Mouse (Mus musculus): ENCODE results near the gene Dnajc28. TPM values are rescaled to one million over a fixed set of nuclear protein-coding genes. Genes with fewer than 3 reads are reported as not detected.

The Dnajc28 gene
- polyA plus RNA-seq, 1 experiment, result 3.9 TPM

DNA sequence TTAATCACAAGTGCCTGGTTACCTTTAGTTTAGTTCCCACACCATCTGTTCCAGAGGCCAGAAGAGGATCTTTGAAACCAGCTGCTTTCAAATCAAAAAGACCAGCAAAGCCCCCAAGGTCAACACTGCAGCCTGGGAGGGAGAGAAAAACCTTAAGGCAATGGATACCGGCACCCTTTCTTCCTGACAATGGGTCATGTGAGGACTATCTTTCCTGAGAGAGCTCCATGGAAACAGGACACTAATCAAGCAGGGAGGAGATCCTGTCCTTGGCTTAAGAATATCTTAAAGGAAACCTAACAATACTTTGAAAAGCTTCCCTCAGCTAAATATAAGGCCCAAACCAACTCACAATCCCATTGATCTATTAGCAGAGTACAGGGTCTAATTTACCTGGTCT lies 11.8 kb upstream of the Dnajc28 start:
- TF ChIP-seq CTCF (IDR thresholded peaks at IDR 0.05; ENCODE audit: borderline replicate concordance, extremely low read depth, insufficient read depth, insufficient read length) (no peak), POLR2A (IDR thresholded peaks at IDR 0.05; ENCODE audit: borderline replicate concordance, extremely low read depth, insufficient read depth, insufficient read length, poor library complexity, severe bottlenecking) (no peak)
- DNase-seq (ENCODE audit: low read depth), result peak; percentile 5

DNA sequence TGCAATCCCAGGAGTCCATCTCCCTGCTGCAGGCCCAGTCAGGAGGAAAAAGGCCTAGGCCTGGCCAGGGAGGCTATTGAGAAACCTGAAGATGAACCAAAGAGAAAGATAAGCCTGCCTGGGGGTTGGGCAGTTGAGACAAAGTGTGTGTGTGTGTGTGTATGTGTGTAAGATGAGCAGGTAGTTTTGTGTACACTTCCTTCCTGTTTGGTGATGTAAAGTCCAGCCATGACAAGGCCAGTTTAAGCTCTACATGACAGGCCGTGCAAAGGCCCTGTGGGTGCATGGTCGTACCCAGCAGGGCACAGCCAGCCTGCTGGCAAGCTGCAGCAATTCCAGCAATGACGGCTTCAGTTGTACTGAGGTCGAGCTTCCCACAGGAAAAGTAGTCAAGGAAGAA lies 10.9 kb upstream of the Dnajc28 start:
- no peak for DNase-seq (ENCODE audit: low read depth)
- no peak for TF ChIP-seq CTCF (IDR thresholded peaks at IDR 0.05; ENCODE audit: borderline replicate concordance, extremely low read depth, insufficient read depth, insufficient read length)
- TF ChIP-seq POLR2A (IDR thresholded peaks at IDR 0.05; ENCODE audit: borderline replicate concordance, extremely low read depth, insufficient read depth, insufficient read length, poor library complexity, severe bottlenecking), result no peak

DNA sequence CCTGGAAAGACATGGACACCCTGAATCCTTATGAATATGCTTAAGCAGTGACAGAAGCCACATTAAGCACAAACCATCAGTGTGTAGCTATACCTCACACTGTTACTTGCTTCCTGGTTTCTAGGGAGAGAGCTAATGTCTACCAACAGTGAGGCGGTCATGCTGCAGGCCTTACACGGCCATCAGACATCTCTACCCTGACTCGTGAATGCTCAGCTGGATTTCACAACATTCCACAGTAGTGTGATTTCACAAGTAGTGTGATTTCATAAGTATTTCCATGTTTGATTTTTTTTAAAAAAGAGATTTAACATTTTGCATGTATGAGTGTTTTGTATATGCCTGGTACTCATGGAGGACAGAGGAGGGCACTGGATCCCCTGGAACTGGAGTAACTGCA lies 9.8 kb upstream of the Dnajc28 start:
- no peak for DNase-seq (ENCODE audit: low read depth)
- no peak for TF ChIP-seq CTCF (IDR thresholded peaks at IDR 0.05; ENCODE audit: borderline replicate concordance, extremely low read depth, insufficient read depth, insufficient read length)
- TF ChIP-seq POLR2A (IDR thresholded peaks at IDR 0.05; ENCODE audit: borderline replicate concordance, extremely low read depth, insufficient read depth, insufficient read length, poor library complexity, severe bottlenecking), result no peak

DNA sequence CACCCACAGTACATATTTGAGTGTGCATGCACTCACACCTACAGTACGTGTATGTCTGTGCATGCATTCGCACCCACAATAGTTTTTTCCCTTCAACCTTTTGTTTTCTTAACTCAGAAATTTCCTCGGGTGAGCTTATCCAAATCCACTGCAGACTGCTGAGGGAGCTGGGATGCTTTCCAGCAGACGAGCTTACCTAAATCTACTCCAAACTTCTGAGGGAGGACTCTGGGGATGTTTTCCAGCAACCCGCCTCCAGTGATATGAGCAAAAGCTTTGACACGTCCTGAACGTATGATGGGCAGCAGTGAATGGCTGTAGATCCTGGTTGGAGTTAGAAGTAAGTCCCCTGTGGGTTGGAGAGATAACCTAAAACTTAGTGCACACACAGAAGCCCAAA lies 9.0 kb upstream of the Dnajc28 start:
- no peak for TF ChIP-seq CTCF (IDR thresholded peaks at IDR 0.05; ENCODE audit: borderline replicate concordance, extremely low read depth, insufficient read depth, insufficient read length)
- no peak for TF ChIP-seq POLR2A (IDR thresholded peaks at IDR 0.05; ENCODE audit: borderline replicate concordance, extremely low read depth, insufficient read depth, insufficient read length, poor library complexity, severe bottlenecking)

DNA sequence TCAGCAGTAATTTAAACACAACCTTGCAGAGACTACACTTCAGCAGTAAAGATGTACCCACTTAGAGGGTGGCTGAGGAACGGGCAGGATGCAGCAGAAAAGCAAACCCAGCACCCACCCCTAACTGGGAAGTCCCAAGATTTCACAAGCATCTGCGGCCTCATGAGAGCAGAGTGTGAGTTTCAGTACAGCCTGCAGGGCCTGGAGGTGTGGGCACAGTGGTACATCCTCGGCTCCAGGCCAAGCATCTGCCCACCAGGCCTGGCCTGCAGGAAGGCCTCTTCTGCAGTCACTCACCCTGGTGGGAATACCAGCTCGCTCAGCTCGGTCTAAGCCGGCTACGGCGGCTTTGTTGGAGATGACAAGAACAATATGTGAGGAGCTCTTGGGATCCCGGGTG lies 4.2 kb upstream of the Dnajc28 start:
- DNase-seq (ENCODE audit: low read depth), result no peak
- TF ChIP-seq POLR2A (IDR thresholded peaks at IDR 0.05; ENCODE audit: borderline replicate concordance, extremely low read depth, insufficient read depth, insufficient read length, poor library complexity, severe bottlenecking) (no peak), CTCF (IDR thresholded peaks at IDR 0.05; ENCODE audit: borderline replicate concordance, extremely low read depth, insufficient read depth, insufficient read length) (no peak)

More for the DNA sequence above, 9.0 kb upstream of the Dnajc28 start:
- no peak for DNase-seq (ENCODE audit: low read depth)

DNA sequence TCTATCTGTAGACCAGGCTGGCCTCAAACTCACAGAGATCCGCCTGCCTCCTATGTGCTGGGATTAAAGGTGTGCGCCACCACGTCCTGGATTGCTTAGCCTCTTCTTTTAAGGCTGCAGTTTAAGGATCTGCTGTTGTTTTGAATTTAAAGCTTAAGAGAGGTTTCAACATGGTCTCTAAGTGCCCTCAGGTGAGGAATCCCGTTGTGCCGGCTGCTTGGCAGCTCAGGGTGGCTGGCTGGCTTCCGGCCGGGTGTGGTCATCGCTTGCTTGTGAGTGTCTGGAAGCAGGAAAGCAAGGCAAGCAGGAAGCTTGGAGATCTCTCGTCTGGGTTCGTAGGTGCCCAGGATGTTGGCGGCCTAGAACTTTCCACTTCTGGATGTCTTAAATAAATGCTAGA lies 2.2 kb upstream of the Dnajc28 start:
- TF ChIP-seq POLR2A (IDR thresholded peaks at IDR 0.05; ENCODE audit: borderline replicate concordance, extremely low read depth, insufficient read depth, insufficient read length, poor library complexity, severe bottlenecking) (no peak), CTCF (IDR thresholded peaks at IDR 0.05; ENCODE audit: borderline replicate concordance, extremely low read depth, insufficient read depth, insufficient read length) (no peak)
- no peak for DNase-seq (ENCODE audit: low read depth)

DNA sequence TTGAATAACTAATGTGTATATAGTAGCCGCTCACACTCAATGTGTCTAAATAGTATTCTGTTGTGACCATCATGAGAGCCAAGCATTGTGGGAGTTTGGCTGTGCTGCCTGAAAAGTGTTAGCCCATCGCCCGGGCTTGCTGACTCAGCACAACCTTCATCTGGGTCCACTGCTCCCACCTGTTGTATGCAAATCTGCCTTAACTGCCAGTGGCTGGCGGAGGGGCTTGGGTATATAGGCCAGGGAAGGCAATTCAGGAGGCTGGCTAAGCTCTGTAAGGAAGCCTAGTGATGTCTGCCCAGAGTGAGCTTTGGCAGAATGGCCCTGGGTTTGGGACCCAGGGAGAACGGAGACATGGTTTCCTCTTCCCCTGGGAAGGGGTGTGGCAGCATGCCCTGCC lies 1.4 kb upstream of the Dnajc28 start:
- TF ChIP-seq POLR2A (IDR thresholded peaks at IDR 0.05; ENCODE audit: borderline replicate concordance, extremely low read depth, insufficient read depth, insufficient read length, poor library complexity, severe bottlenecking), result no peak
- TF ChIP-seq CTCF (IDR thresholded peaks at IDR 0.05; ENCODE audit: borderline replicate concordance, extremely low read depth, insufficient read depth, insufficient read length), result no peak
- DNase-seq (ENCODE audit: low read depth), result no peak

DNA sequence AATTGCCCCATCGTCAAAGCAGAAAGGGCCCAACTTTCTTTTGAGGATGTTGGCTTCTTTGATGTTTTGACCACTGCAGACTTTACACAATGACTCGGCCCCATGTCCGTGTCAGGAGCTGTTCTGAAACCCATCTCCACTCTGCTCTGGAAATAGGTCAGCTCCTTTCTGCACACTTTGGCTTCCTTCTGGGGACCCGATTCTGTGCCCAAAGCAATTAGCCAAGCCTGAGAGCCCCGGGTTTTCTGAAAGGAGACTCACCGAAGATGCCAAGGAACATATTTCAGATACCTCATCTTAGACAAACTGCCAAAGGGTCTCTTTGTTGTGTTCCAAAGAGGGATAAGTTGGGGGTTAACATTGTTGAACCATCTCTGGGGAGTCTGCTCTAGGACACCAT lies 4.3 kb downstream of the Dnajc28 start:
- DNase-seq (ENCODE audit: low read depth), result no peak
- no peak for TF ChIP-seq POLR2A (IDR thresholded peaks at IDR 0.05; ENCODE audit: borderline replicate concordance, extremely low read depth, insufficient read depth, insufficient read length, poor library complexity, severe bottlenecking)
- TF ChIP-seq CTCF (IDR thresholded peaks at IDR 0.05; ENCODE audit: borderline replicate concordance, extremely low read depth, insufficient read depth, insufficient read length), result no peak

DNA sequence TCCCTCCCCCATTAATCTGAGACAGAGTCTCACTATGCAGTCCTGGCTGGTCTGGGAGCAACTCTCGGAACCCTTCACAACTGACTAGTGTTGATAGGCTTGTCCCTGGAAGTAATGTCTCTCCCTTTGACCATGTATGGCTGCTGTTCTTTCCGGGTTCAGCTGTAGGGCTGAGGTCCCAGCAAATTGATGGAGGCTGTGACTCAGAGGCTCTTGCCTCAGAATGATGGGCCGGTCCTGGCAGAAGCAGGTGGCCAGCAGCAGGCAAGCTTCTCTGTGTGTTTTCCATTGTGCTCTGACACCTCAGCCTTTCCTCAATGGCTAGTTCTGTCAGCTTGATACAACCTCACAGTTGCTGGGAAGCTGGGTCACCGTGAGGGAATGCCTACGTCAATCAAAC lies 6.3 kb downstream of the Dnajc28 start:
- TF ChIP-seq CTCF (IDR thresholded peaks at IDR 0.05; ENCODE audit: borderline replicate concordance, extremely low read depth, insufficient read depth, insufficient read length) (no peak), POLR2A (IDR thresholded peaks at IDR 0.05; ENCODE audit: borderline replicate concordance, extremely low read depth, insufficient read depth, insufficient read length, poor library complexity, severe bottlenecking) (no peak)
- DNase-seq (ENCODE audit: low read depth), result no peak

DNA sequence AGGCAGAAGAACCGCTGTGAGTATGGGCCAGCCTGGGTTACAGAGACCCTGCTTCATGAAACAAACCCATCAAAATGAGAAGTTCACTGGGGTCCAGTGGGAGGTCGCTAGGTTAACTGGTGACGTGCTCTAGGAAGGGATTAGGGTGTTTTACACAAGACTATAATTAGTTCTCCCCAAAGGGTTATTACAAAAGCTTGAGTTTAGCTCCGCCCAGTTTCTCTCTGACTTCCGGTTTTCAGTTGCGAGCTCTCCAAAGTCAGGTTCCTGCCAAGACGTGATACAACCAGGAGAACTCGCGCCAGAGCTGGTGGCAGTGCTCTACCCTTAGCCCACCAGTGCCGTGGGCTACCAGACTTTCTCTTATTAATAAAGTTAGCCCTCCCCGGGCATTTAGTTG lies 7.6 kb downstream of the Dnajc28 start:
- TF ChIP-seq CTCF (IDR thresholded peaks at IDR 0.05; ENCODE audit: borderline replicate concordance, extremely low read depth, insufficient read depth, insufficient read length) (no peak), POLR2A (IDR thresholded peaks at IDR 0.05; ENCODE audit: borderline replicate concordance, extremely low read depth, insufficient read depth, insufficient read length, poor library complexity, severe bottlenecking) (no peak)

DNA sequence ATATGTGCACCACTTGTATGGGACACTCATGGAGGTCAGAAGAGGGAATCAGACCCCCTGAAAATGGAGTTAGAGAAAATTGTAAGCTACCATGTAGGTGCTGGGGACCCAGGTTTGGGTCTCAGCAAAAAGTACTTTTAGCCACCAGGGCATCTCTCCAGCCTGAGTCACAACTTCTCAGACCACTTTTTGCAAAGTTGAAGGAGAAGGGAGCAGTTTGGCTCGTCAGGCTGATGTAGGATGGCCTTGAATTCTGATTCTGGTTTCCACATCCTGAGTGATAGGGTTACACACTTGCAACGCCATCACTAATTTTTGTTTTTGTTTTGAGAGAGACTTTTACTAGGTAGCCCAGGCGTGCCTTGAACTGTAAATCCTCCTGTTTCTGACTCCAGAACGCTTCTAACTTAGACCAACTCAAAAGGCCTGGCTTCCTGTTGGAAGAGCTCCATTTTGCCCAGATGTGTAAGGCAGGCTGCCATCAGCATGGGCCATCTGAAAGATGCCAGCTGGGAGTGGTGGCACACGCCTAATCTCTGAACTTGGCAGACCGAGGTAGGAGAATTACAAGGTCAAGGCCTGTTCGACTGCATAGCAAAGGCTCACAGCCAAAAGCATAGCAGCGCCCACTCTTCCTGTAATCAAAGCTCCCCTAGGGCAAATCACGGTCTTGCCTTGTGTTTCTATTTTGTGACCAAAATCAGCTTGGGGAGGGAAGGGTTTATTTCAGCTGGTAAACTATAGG lies 9.2 kb downstream of the Dnajc28 start:
- DNase-seq (ENCODE audit: low read depth), result peak; percentile 44
- TF ChIP-seq POLR2A (IDR thresholded peaks at IDR 0.05; ENCODE audit: borderline replicate concordance, extremely low read depth, insufficient read depth, insufficient read length, poor library complexity, severe bottlenecking) (no peak), CTCF (IDR thresholded peaks at IDR 0.05; ENCODE audit: borderline replicate concordance, extremely low read depth, insufficient read depth, insufficient read length) (no peak)

More for the DNA sequence above, 7.6 kb downstream of the Dnajc28 start:
- DNase-seq (ENCODE audit: low read depth), result no peak

DNA sequence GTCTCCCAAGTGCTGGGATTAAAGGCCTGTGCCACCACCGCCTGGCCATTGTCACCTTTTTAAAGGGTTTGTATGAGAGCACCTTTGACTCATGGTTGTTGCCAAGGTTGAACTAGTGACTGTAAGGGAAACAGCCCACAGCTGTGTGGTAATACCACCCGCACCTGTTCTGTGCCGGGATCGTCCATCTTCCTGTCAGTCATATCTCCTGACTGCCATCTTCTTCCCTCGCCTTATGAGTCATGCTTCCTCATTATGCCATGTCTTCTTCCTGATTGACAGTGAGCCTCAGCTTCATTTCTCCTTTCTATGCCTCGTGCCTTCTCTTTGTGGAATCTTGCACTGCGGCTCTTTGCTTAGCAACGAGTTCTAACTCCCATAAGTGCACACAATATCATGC lies 11.9 kb downstream of the Dnajc28 start:
- DNase-seq (ENCODE audit: low read depth), result no peak
- TF ChIP-seq CTCF (IDR thresholded peaks at IDR 0.05; ENCODE audit: borderline replicate concordance, extremely low read depth, insufficient read depth, insufficient read length) (no peak), POLR2A (IDR thresholded peaks at IDR 0.05; ENCODE audit: borderline replicate concordance, extremely low read depth, insufficient read depth, insufficient read length, poor library complexity, severe bottlenecking) (no peak)
